Mouse (Mus musculus) heart, embryonic 10.5 days (tissue): ENCODE results near the gene Gfy. TPM values are rescaled to one million over a fixed set of nuclear protein-coding genes. Genes with fewer than 3 reads are reported as not detected.

Experiments
- DNase-seq: peaks from one replicate; pipeline ENCODE4 v3.0.0-alpha.2; 2017; ENCODE audit warnings: low spot score
- H3K27ac ChIP-seq: fragments of 300-500 bp; sonication (generic); 2 replicates; pipeline ENCODE4 v1.5.1; 2016; ENCODE audit warnings: mild to moderate bottlenecking
- H3K27me3 ChIP-seq: fragments of 300-500 bp; sonication (generic); 2 replicates; pipeline ENCODE4 v1.6.1; 2016; ENCODE audit warnings: mild to moderate bottlenecking; ENCODE audit not compliant: poor library complexity, insufficient read depth, severe bottlenecking
- H3K36me3 ChIP-seq: fragments of 300-500 bp; sonication (generic); 2 replicates; pipeline ENCODE4 v1.6.1; 2016; ENCODE audit warnings: mild to moderate bottlenecking, moderate library complexity
- H3K4me1 ChIP-seq: fragments of 300-500 bp; sonication (generic); 2 replicates; pipeline ENCODE4 v1.6.1; 2016; ENCODE audit warnings: mild to moderate bottlenecking
- H3K4me3 ChIP-seq: fragments of 300-500 bp; sonication (generic); 2 replicates; pipeline ENCODE4 v1.5.1; 2016; ENCODE audit warnings: mild to moderate bottlenecking, moderate library complexity
- H3K9me3 ChIP-seq: fragments of 300-500 bp; sonication (generic); 2 replicates; pipeline ENCODE4 v1.6.1; 2016; ENCODE audit warnings: mild to moderate bottlenecking, moderate library complexity
- WGBS: fragments of 180-500 bp; shearing (Covaris S2); methylation state at CpG from one replicate; pipeline ENCODE4 v1.1.7; 2016; 5-methylcytosine and 5-hydroxymethylcytosine counted together
- polyA plus RNA-seq: library from polyadenylated mRNA; unstranded; fragments of >200 nt; fragmentation: Nextera tagmentation; extraction: Ambion mirVana; gene quantifications from 2 replicates; pipeline ENCODE4 v1.2.1, GENCODE M21; 2016

The Gfy gene
- polyA plus RNA-seq, 1 experiment from 2014 or later = not detected

GRCm38 (mm10) chr7:45150321-45150720 lies 29.0 kb downstream of the Gfy start:
- H3K36me3 ChIP-seq = peaks cover 29% of the 10 kb centered on the region
- H3K27me3 ChIP-seq = no peaks in the 10 kb centered on the region
- peaks cover 33% of the 10 kb centered on the region for H3K4me1 ChIP-seq
- H3K9me3 ChIP-seq = no peaks in the 10 kb centered on the region
- H3K27ac ChIP-seq = peak overlapping the region; percentile 63
- no peak for DNase-seq
- 59% methylated on average over 4 of the region's 4 CpGs for WGBS
- no peak overlapping the region for H3K4me3 ChIP-seq

GRCm38 (mm10) chr7:45149545-45149944 lies 29.8 kb downstream of the Gfy start:
- Histone ChIP-seq H3K4me3 (no peak overlapping the region), H3K27ac (no peak overlapping the region; the same call in 1 of the 2 replicates), H3K4me1 (peaks cover 27% of the 10 kb centered on the region; the same call in 1 of the 2 replicates), H3K9me3 (no peaks in the 10 kb centered on the region), H3K27me3 (no peaks in the 10 kb centered on the region), H3K36me3 (peaks cover 36% of the 10 kb centered on the region)
- no peak for DNase-seq
- WGBS = 60% methylated on average over 6 of the region's 6 CpGs

DNA sequence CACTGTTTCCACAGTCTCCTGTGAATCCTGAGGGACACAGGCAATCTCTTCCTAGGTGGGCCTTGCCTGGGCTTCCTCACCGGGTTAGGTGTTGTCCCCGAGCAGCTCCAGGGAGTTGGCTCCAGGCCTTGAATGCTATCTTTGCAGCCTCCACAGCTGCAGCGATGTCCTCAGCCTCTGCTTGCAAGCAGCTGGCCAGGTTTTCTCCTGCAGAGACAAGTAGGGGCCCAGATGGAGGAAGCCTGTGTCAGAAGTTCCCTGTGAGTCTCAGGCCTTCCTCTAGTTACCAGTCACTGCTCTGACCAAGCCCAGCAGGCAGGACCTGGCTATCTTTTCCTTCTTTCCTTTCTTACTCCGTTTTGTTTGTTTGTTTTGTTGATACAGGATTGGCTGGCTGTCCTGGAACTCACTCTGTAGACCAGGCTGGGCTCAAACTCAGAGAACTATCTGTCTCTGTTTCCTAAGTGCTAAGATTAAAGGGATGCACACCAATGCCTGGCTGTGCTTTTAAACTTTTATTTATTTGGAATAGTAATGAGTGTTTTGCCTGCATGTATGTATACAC lies 30.8 kb downstream of the Gfy start:
- Histone ChIP-seq H3K27me3 (no peaks in the 10 kb centered on the region), H3K9me3 (no peaks in the 10 kb centered on the region), H3K4me1 (peaks cover 25% of the 10 kb centered on the region; the same call in 1 of the 2 replicates), H3K4me3 (no peak overlapping the region), H3K27ac (peak overlapping the region; percentile 62), H3K36me3 (peaks cover 44% of the 10 kb centered on the region)
- WGBS = 37% methylated on average over 4 of the region's 4 CpGs
- DNase-seq = no peak

- 0 out of 2 replicates have a peak overlapping the region, but pooled peaks have one; percentile 62 for H3K27ac ChIP-seq
- no peak for DNase-seq
- H3K36me3 ChIP-seq = peaks cover 51% of the 10 kb centered on the region
- WGBS = 74% methylated on average over 11 of the region's 11 CpGs
- H3K4me1 ChIP-seq = peaks cover 23% of the 10 kb centered on the region; the same call in 1 of the 2 replicates
- H3K27me3 ChIP-seq = no peaks in the 10 kb centered on the region
- H3K9me3 ChIP-seq = no peaks in the 10 kb centered on the region
- no peak overlapping the region for H3K4me3 ChIP-seq
These were observed 31.5 kb downstream of the Gfy start for GRCm38 (mm10) chr7:45147899-45148298.

- H3K27me3 ChIP-seq = no peaks in the 10 kb centered on the region
- WGBS = 87% methylated on average over 11 of the region's 11 CpGs
- DNase-seq = no peak
These were observed 32.1 kb downstream of the Gfy start for GRCm38 (mm10) chr7:45147267-45147666.

GRCm38 (mm10) chr7:45145460-45145859 lies 33.9 kb downstream of the Gfy start:
- no peak overlapping the region for H3K4me3 ChIP-seq
- H3K27me3 ChIP-seq = no peaks in the 10 kb centered on the region
- no peak overlapping the region for H3K27ac ChIP-seq
- peaks cover 20% of the 10 kb centered on the region; the same call in 1 of the 2 replicates for H3K4me1 ChIP-seq
- H3K9me3 ChIP-seq = no peaks in the 10 kb centered on the region
- H3K36me3 ChIP-seq = peaks cover 67% of the 10 kb centered on the region
- no peak for DNase-seq
- 93% methylated on average over 8 of the region's 8 CpGs for WGBS

More at GRCm38 (mm10) chr7:45147267-45147666, 32.1 kb downstream of the Gfy start:
- Histone ChIP-seq H3K27ac (no peak overlapping the region), H3K4me3 (no peak overlapping the region), H3K9me3 (no peaks in the 10 kb centered on the region), H3K4me1 (peaks cover 23% of the 10 kb centered on the region; the same call in 1 of the 2 replicates), H3K36me3 (peaks cover 57% of the 10 kb centered on the region)

DNA sequence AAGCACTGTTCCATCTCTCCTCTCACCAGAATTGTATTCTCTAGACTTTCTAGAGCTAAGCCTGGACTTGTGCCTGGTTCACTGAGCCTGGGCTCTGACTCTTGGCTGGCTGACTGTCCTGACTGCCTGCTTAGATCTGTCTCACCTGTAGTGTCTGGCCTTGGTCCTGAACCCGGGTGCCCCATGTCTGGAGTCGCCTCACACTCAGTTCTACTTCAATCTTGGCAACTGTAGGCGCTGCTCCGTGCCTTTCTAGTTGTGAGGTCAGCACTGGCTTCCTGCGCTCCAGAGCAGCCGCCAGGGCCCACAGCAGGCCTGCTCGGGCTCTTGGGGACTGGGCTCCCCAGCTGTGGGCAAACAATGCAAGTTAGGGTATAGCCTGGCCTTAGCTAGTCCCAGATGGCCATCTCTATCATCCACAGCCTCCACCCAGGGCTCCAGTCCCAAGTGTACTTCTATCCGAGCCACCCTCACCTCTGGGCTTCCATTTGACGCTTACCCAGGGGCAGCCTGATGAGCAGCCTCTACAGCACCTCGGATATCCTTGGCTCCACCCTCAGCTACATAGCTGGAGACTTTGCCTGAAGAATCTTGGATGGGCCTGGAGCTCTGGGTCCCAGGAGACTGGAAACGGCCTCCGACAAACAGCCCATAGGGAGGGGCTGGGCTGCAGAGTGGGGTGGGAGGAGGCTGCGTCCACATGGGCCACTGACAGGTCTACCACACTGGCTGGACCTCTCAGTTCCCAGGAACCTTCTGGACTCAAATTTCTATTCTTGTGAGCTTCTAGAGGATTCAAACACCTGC lies 34.8 kb downstream of the Gfy start:
- H3K27me3 ChIP-seq = no peaks in the 10 kb centered on the region
- peaks cover 22% of the 10 kb centered on the region; the same call in 1 of the 2 replicates for H3K4me1 ChIP-seq
- H3K4me3 ChIP-seq = no peak overlapping the region
- no peaks in the 10 kb centered on the region for H3K9me3 ChIP-seq
- WGBS = 88% methylated on average over 13 of the region's 13 CpGs
- peaks cover 67% of the 10 kb centered on the region for H3K36me3 ChIP-seq
- DNase-seq = no peak
- no peak overlapping the region for H3K27ac ChIP-seq

- WGBS = 87% methylated on average over 5 of the region's 5 CpGs
- Histone ChIP-seq H3K4me3 (no peak overlapping the region), H3K27ac (no peak overlapping the region), H3K36me3 (peaks cover 54% of the 10 kb centered on the region), H3K27me3 (peaks cover 5% of the 10 kb centered on the region; the same call in 1 of the 2 replicates), H3K4me1 (0 out of 2 replicates have a peak, but pooled peaks cover 9% of the 10 kb centered on the region), H3K9me3 (no peaks in the 10 kb centered on the region)
- DNase-seq = no peak
These were observed 37.5 kb downstream of the Gfy start for GRCm38 (mm10) chr7:45141914-45142313.

- Histone ChIP-seq H3K27me3 (peaks cover 5% of the 10 kb centered on the region; the same call in 1 of the 2 replicates), H3K36me3 (peaks cover 48% of the 10 kb centered on the region)
These were observed 38.0 kb downstream of the Gfy start for GRCm38 (mm10) chr7:45141319-45141718.

DNA sequence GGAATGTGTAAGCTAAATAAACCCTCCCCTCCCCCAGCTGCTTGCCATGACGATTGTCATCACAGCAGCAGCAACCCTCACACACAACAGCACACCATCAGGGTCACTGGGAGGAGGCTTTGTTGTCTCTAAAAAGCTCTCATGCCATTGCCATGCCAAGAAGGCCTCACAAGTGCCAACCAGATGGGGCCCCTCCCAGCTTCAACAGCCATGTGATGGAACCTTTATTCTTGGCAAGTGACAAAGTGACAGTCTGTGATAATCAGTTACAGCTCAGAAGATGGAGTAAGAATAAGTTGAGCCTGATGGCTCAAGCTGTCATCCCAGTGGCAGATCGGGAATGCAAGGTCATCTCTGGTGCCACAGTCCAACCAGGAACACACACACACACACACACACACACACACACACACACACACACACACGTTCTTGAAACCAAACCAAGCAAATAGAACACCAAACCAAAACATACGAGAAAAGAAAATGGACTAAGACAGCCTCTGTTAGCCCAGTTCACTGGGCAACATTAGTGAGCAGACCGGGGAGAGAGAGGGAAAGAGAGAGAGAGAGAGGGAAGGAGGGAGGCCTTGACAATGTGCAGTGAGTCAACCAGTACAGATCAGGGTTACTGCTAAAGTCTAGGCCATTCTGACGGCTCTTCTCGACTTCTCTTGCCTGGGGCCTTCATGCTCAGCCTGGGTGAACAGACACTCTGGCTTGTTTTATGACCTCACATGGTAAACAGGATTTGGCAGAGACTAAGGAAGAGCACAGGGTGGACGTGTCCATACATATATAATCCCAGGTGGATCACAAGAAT lies 39.3 kb downstream of the Gfy start:
- 77% methylated on average over 8 of the region's 8 CpGs for WGBS

More at GRCm38 (mm10) chr7:45141319-45141718, 38.0 kb downstream of the Gfy start:
- 89% methylated on average over 3 of the region's 3 CpGs for WGBS
- Histone ChIP-seq H3K27ac (no peak overlapping the region), H3K9me3 (no peaks in the 10 kb centered on the region), H3K4me3 (no peak overlapping the region), H3K4me1 (0 out of 2 replicates have a peak, but pooled peaks cover 9% of the 10 kb centered on the region)
- DNase-seq = no peak

GRCm38 (mm10) chr7:45138403-45138802 lies 41.0 kb downstream of the Gfy start:
- peaks cover 31% of the 10 kb centered on the region for H3K4me1 ChIP-seq
- peak overlapping the region; percentile 42 for H3K27ac ChIP-seq
- H3K36me3 ChIP-seq = peaks cover 20% of the 10 kb centered on the region
- no peak overlapping the region for H3K4me3 ChIP-seq
- WGBS = 87% methylated on average over 1 of the region's 1 CpGs
- peaks cover 24% of the 10 kb centered on the region for H3K27me3 ChIP-seq
- H3K9me3 ChIP-seq = no peaks in the 10 kb centered on the region
- DNase-seq = no peak

More for the DNA sequence above, 39.3 kb downstream of the Gfy start:
- peaks cover 17% of the 10 kb centered on the region for H3K4me1 ChIP-seq
- H3K36me3 ChIP-seq = peaks cover 36% of the 10 kb centered on the region
- H3K27ac ChIP-seq = no peak overlapping the region
- H3K4me3 ChIP-seq = no peak overlapping the region
- H3K9me3 ChIP-seq = no peaks in the 10 kb centered on the region
- DNase-seq = no peak
- peaks cover 15% of the 10 kb centered on the region for H3K27me3 ChIP-seq

GRCm38 (mm10) chr7:45137171-45138006 lies 42.0 kb downstream of the Gfy start:
- H3K36me3 ChIP-seq = peaks cover 11% of the 10 kb centered on the region
- peaks cover 24% of the 10 kb centered on the region for H3K27me3 ChIP-seq
- DNase-seq = peak; percentile 91
- 58% methylated on average over 12 of the region's 12 CpGs for WGBS
- H3K4me1 ChIP-seq = peaks cover 31% of the 10 kb centered on the region
- peak overlapping the region; percentile 42 for H3K27ac ChIP-seq
- no peaks in the 10 kb centered on the region for H3K9me3 ChIP-seq
- 0 out of 2 replicates have a peak overlapping the region, but pooled peaks have one; percentile 16 for H3K4me3 ChIP-seq
